Mouse (Mus musculus) intestine, postnatal 0 days (tissue): ENCODE results near the gene Trio. TPM values are rescaled to one million over a fixed set of nuclear protein-coding genes. Genes with fewer than 3 reads are reported as not detected.

Source experiments
- ATAC-seq: fragments of 200-750 bp; cut with Nextera tagmentation; 2 replicates; pipeline ENCODE4 v1.8.0; 2017; ENCODE audit warnings: mild to moderate bottlenecking, moderate TSS enrichment, moderate library complexity
- H3K27ac ChIP-seq: fragments of 300-500 bp; sonication (generic); 2 replicates; pipeline ENCODE4 v1.5.1; 2014; ENCODE audit warnings: mild to moderate bottlenecking, low read depth, low read length, moderate library complexity
- H3K27me3 ChIP-seq: fragments of 300-500 bp; sonication (generic); replicated peaks from 2 replicates; pipeline ENCODE4 v1.6.1; 2014; ENCODE audit warnings: low read length, mixed read lengths; ENCODE audit not compliant: control insufficient read depth, insufficient read depth
- H3K36me3 ChIP-seq: fragments of 300-500 bp; sonication (generic); 2 replicates; pipeline ENCODE4 v1.6.1; 2014; ENCODE audit warnings: mild to moderate bottlenecking, moderate library complexity; ENCODE audit not compliant: control insufficient read depth, insufficient read depth
- H3K4me1 ChIP-seq: fragments of 300-500 bp; sonication (generic); replicated peaks from 2 replicates; pipeline ENCODE4 v1.6.1; 2014; ENCODE audit warnings: antibody characterized with exemption, low read length, mixed read lengths; ENCODE audit not compliant: control insufficient read depth, insufficient read depth
- H3K4me2 ChIP-seq: fragments of 300-500 bp; sonication (generic); replicated peaks from 2 replicates; pipeline ENCODE4 v1.6.1; 2014; ENCODE audit warnings: low read depth, mild to moderate bottlenecking, moderate library complexity
- H3K4me3 ChIP-seq: fragments of 300-500 bp; sonication (generic); 2 replicates; pipeline ENCODE4 v1.5.1; 2014; ENCODE audit warnings: low read depth, low read length
- H3K9ac ChIP-seq: fragments of 300-500 bp; sonication (generic); 2 replicates; pipeline ENCODE4 v1.6.1; 2014; ENCODE audit warnings: mild to moderate bottlenecking, low read depth, low read length
- H3K9me3 ChIP-seq: fragments of 300-500 bp; sonication (generic); 2 replicates; pipeline ENCODE4 v1.6.1; 2016; ENCODE audit warnings: mixed run types; ENCODE audit not compliant: control insufficient read depth
- CTCF ChIP-seq: sonication (generic); IDR thresholded peaks from 2 replicates; pipeline ENCODE4 v1.5.1; 2016; ENCODE audit warnings: low read depth, mild to moderate bottlenecking, control low read depth, antibody characterized with exemption, moderate library complexity
- WGBS: fragments of 180-500 bp; shearing (Covaris S2); extraction: QIAGEN DNeasy Blood & Tissue Kit; methylation state at CpG from one replicate; pipeline ENCODE4 v1.1.7; 2014; 5-methylcytosine and 5-hydroxymethylcytosine counted together
- polyA plus RNA-seq: library from polyadenylated mRNA; unstranded; fragments of >200 nt; fragmentation: Nextera tagmentation; extraction: Ambion mirVana; gene quantifications from 2 replicates; pipeline ENCODE4 v1.2.1, GENCODE M21; 2015

Trio gene
- polyA plus RNA-seq, 1 experiment from 2014 or later: 10.0 TPM

GRCm38 (mm10) chr15:27754571-27755260, 270.9 kb downstream of the Trio start:
- WGBS: 73% methylated on average over 7 of the region's 7 CpGs
- Histone ChIP-seq H3K27ac (no peak overlapping the region), H3K4me2 (no peak overlapping the region), H3K4me1 (no peaks in the 10 kb centered on the region), H3K4me3 (no peak overlapping the region), H3K9me3 (no peaks in the 10 kb centered on the region), H3K9ac (no peak overlapping the region), H3K36me3 (peaks cover 69% of the 10 kb centered on the region), H3K27me3 (no peaks in the 10 kb centered on the region)
- no peak for ATAC-seq
- TF ChIP-seq CTCF: no peak

DNA sequence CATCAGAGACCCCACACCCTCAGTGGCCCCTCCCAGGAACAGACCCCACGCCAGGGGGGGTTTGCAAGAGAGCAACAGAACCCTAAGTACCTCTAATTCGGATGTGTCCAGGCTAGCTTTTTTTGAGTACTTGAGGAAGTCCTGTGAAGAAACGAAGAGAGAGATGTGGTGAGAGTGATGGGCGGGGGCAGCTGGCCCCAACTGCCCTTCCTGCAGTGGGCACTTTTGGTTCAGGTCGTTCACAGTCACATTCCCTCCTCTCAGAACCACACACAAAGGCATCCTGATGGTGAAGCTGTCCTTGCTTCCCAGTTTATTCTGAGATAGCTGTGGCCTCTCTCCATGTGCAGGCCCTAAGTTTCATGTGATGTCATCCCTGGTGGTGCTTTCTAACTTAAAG, 271.7 kb downstream of the Trio start:
- Histone ChIP-seq H3K4me1 (no peaks in the 10 kb centered on the region), H3K4me2 (no peak overlapping the region), H3K4me3 (no peak overlapping the region), H3K27ac (no peak overlapping the region), H3K36me3 (peaks cover 69% of the 10 kb centered on the region), H3K9me3 (no peaks in the 10 kb centered on the region), H3K9ac (no peak overlapping the region), H3K27me3 (no peaks in the 10 kb centered on the region)
- ATAC-seq: no peak
- 74% methylated on average over 5 of the region's 5 CpGs for WGBS
- TF ChIP-seq CTCF: no peak

GRCm38 (mm10) chr15:27752677-27753342, 272.8 kb downstream of the Trio start:
- Histone ChIP-seq H3K4me2 (no peak overlapping the region), H3K27ac (no peak overlapping the region), H3K4me1 (no peaks in the 10 kb centered on the region), H3K36me3 (peaks cover 76% of the 10 kb centered on the region), H3K9ac (no peak overlapping the region), H3K9me3 (no peaks in the 10 kb centered on the region), H3K4me3 (no peak overlapping the region), H3K27me3 (no peaks in the 10 kb centered on the region)
- ATAC-seq: no peak
- no peak for TF ChIP-seq CTCF
- WGBS: 84% methylated on average over 7 of the region's 7 CpGs

DNA sequence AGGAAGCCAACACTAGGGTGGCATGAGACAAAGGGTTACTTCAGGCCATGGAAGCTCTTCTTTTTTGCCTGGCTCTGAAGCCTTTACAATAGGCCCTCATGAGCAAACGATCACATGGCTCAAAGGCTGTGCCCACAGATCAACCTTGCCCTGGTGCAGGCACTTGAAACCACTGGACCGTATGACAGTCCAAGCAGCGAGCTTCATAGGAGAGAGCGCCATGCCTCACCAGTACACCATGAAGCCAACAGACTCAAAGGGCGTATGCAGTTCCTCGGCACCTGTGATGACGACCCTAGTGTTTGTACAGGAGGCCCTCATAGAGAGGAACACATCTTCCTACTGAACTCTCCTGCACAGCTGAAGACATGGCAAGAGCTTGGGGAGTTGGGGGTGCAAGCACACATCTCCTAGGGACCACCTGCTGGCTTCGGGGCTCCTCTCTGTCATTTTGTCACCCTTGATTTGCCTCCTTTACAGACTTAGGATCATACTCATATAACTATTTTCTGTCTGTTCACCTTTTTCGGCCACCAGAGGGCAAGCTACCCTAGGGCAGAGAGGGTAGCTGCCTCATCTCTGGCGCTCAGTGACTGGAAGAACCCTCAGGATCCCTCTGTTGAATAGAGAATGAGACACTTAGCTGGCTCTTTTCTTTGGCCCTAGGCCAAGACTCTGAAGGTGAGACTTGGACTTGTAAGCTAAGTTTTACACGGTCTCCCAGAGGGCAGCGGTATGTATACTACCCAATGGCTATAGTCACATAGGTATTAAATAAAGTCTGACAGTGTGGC, 273.8 kb downstream of the Trio start:
- WGBS: 82% methylated on average over 12 of the region's 12 CpGs
- Histone ChIP-seq H3K27me3 (no peaks in the 10 kb centered on the region), H3K9ac (no peak overlapping the region), H3K36me3 (peaks cover 84% of the 10 kb centered on the region), H3K4me2 (no peak overlapping the region), H3K9me3 (no peaks in the 10 kb centered on the region), H3K4me1 (no peaks in the 10 kb centered on the region), H3K4me3 (no peak overlapping the region), H3K27ac (no peak overlapping the region)
- peak; percentile 87 for TF ChIP-seq CTCF
- no peak for ATAC-seq

DNA sequence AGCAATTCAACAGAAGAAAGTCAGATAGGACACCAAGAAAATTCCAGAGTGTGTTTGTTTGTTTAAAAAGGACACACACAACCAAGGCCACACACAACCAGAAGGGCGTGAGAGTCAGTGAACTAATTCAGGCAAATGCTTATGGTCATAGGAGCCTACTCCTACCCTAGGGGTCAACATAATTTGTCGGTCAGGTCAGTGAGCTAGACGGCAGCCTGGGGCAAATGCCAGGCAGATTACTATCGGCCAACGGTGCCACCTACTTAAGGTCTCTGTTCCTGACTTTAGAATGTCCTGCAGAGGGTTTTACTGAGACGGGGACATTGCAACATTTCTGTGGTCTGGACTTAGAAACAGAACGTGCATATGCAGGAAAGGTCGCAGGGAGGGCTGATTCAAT, 276.9 kb downstream of the Trio start:
- no peaks in the 10 kb centered on the region for H3K27me3 ChIP-seq
- no peak for ATAC-seq
- WGBS: 86% methylated on average over 8 of the region's 8 CpGs
- no peak overlapping the region for H3K27ac ChIP-seq
- no peaks in the 10 kb centered on the region for H3K4me1 ChIP-seq
- H3K36me3 ChIP-seq: peaks cover 82% of the 10 kb centered on the region
- TF ChIP-seq CTCF: no peak
- H3K4me2 ChIP-seq: no peak overlapping the region
- no peak overlapping the region for H3K9ac ChIP-seq
- no peaks in the 10 kb centered on the region for H3K9me3 ChIP-seq
- H3K4me3 ChIP-seq: no peak overlapping the region

DNA sequence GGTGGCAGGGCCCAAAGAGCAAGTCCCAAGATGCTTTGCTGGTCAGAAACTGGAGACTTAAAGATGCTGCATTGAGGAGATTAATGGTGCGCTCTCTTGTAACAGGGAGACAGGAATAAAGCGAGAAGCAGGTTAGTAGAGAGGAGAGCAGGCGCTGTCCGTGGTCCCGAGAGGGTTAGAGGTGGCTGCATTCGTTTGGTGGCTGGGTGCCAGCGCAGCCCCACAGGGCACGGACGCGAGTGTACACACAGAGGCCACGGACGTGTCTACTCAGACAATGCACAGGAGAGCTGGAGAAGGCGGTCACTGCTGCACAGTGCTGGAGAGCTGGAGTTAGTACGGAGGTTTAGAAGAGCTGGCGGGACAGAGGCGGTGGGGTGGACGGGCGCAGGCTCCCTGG, 278.1 kb downstream of the Trio start:
- Histone ChIP-seq H3K4me2 (no peak overlapping the region), H3K4me3 (no peak overlapping the region), H3K36me3 (peaks cover 91% of the 10 kb centered on the region), H3K27me3 (no peaks in the 10 kb centered on the region), H3K9ac (no peak overlapping the region), H3K4me1 (no peaks in the 10 kb centered on the region), H3K9me3 (no peaks in the 10 kb centered on the region), H3K27ac (no peak overlapping the region)
- 88% methylated on average over 18 of the region's 18 CpGs for WGBS
- no peak for TF ChIP-seq CTCF
- no peak for ATAC-seq
